Mouse (Mus musculus) liver, embryonic 13.5 days (tissue): Measurements from ENCODE around the gene Pnp2. TPM values are rescaled to one million over a fixed set of nuclear protein-coding genes. Genes with fewer than 3 reads are reported as not detected.

Experiments used
- polyA plus RNA-seq: library from polyadenylated mRNA; unstranded; fragments of >200 nt; fragmentation: Nextera tagmentation; extraction: Ambion mirVana; gene quantifications from 2 replicates; pipeline ENCODE4 v1.2.1, GENCODE M21; 2015

Pnp2 gene
- polyA plus RNA-seq, 1 experiment from 2014 or later = 8.5 TPM

Other genes starting within 250 kb of the Pnp2 start
- not detected in 2 replicates for gene Olfr748, start 248.6 kb upstream of the Pnp2 start, polyA plus RNA-seq
- not detected in 2 replicates for gene Olfr749, start 210.9 kb upstream of the Pnp2 start, polyA plus RNA-seq
- gene Ttc5, start 170.5 kb upstream of the Pnp2 start, polyA plus RNA-seq = 21.5 and 22.3 TPM in 2 replicates
- gene Ccnb1ip1, start 148.3 kb upstream of the Pnp2 start, polyA plus RNA-seq = not detected in 2 replicates
- gene Parp2, start 148.2 kb upstream of the Pnp2 start, polyA plus RNA-seq = 39.5 and 43.8 TPM in 2 replicates
- gene Tep1, start 85.4 kb upstream of the Pnp2 start, polyA plus RNA-seq = 2.2 and 2.5 TPM in 2 replicates
- 0.15 and 0.22 TPM in 2 replicates for gene Klhl33, start 58.5 kb upstream of the Pnp2 start, polyA plus RNA-seq
- 64.9 and 66.3 TPM in 2 replicates for gene Osgep, start 31.1 kb upstream of the Pnp2 start, polyA plus RNA-seq
- gene Apex1, start 31.0 kb upstream of the Pnp2 start, polyA plus RNA-seq = 116 and 131 TPM in 2 replicates
- gene Pip4p1, start 25.1 kb upstream of the Pnp2 start, polyA plus RNA-seq = 22.7 and 23.2 TPM in 2 replicates
- 82.4 and 85.0 TPM in 2 replicates for gene Pnp, start 24.9 kb upstream of the Pnp2 start, polyA plus RNA-seq
- gene Gm49342, start 11.5 kb upstream of the Pnp2 start, polyA plus RNA-seq = not detected in 2 replicates
- gene Rnase10, start 51.8 kb downstream of the Pnp2 start, polyA plus RNA-seq = not detected in 2 replicates
- gene Rnase9, start 85.9 kb downstream of the Pnp2 start, polyA plus RNA-seq = not detected in 2 replicates
- gene Rnase11, start 94.2 kb downstream of the Pnp2 start, polyA plus RNA-seq = not detected in 2 replicates
- 1.6 and 1.8 TPM in 2 replicates for gene Rnase12, start 101.7 kb downstream of the Pnp2 start, polyA plus RNA-seq
- gene Olfr750, start 118.4 kb downstream of the Pnp2 start, polyA plus RNA-seq = not detected in 2 replicates
- 14.1 and 15.7 TPM in 2 replicates for gene Rnase4, start 135.1 kb downstream of the Pnp2 start, polyA plus RNA-seq
- 3.7 and 4.6 TPM in 2 replicates for gene Ang, start 135.2 kb downstream of the Pnp2 start, polyA plus RNA-seq
- gene Eddm3b, start 158.4 kb downstream of the Pnp2 start, polyA plus RNA-seq = not detected in 2 replicates
- gene Rnase6, start 167.9 kb downstream of the Pnp2 start, polyA plus RNA-seq = 2.6 and 2.7 TPM in 2 replicates
- 0.12 TPM in 1 of 2 replicates, not detected in the other for gene Rnase1, start 190.8 kb downstream of the Pnp2 start, polyA plus RNA-seq
- not detected in 2 replicates for gene Rnase2b, start 206.3 kb downstream of the Pnp2 start, polyA plus RNA-seq
- gene Ang2, start 243.2 kb downstream of the Pnp2 start, polyA plus RNA-seq = not detected in 2 replicates
- gene Ear14, start 247.4 kb downstream of the Pnp2 start, polyA plus RNA-seq = not detected in 2 replicates